Mouse (Mus musculus): Measurements from ENCODE around the gene Chml. TPM values are rescaled to one million over a fixed set of nuclear protein-coding genes. Genes with fewer than 3 reads are reported as not detected.

Chml gene
- polyA plus RNA-seq, 1 experiment: not detected

GRCm38 (mm10) chr1:175639072-175639471 is 53.6 kb downstream of the Chml start:
- H3K4me1 ChIP-seq (ENCODE audit: control insufficient read depth, insufficient read depth, low read length): no peaks in the 10 kb centered on the region
- 75% methylated on average over 7 of the region's 7 CpGs for WGBS
- TF ChIP-seq CTCF (IDR thresholded peaks at IDR 0.05; ENCODE audit: insufficient read depth, low read depth, low read length): no peak
- TF ChIP-seq POLR2A (IDR thresholded peaks at IDR 0.05; ENCODE audit: insufficient read depth, low read depth, low read length): no peak
- H3K27ac ChIP-seq (ENCODE audit: insufficient read depth, low read depth, low read length): no peak overlapping the region
- H3K4me3 ChIP-seq (ENCODE audit: insufficient read depth, low read depth, low read length): no peak overlapping the region

GRCm38 (mm10) chr1:175637677-175638076 is 55.0 kb downstream of the Chml start:
- H3K27ac ChIP-seq (ENCODE audit: insufficient read depth, low read depth, low read length): no peak overlapping the region
- 65% methylated on average over 7 of the region's 7 CpGs for WGBS
- H3K4me3 ChIP-seq (ENCODE audit: insufficient read depth, low read depth, low read length): no peak overlapping the region
- H3K4me1 ChIP-seq (ENCODE audit: control insufficient read depth, insufficient read depth, low read length): no peaks in the 10 kb centered on the region
- TF ChIP-seq CTCF (IDR thresholded peaks at IDR 0.05; ENCODE audit: insufficient read depth, low read depth, low read length) (no peak), POLR2A (IDR thresholded peaks at IDR 0.05; ENCODE audit: insufficient read depth, low read depth, low read length) (no peak)

- Histone ChIP-seq H3K4me3 (ENCODE audit: insufficient read depth, low read depth, low read length) (no peak overlapping the region), H3K4me1 (ENCODE audit: control insufficient read depth, insufficient read depth, low read length) (no peaks in the 10 kb centered on the region), H3K27ac (ENCODE audit: insufficient read depth, low read depth, low read length) (no peak overlapping the region)
- 98% methylated on average over 14 of the region's 14 CpGs for whole genome bisulfite sequencing
- TF ChIP-seq POLR2A (IDR thresholded peaks at IDR 0.05; ENCODE audit: insufficient read depth, low read depth, low read length): no peak
- no peak for TF ChIP-seq CTCF (IDR thresholded peaks at IDR 0.05; ENCODE audit: insufficient read depth, low read depth, low read length)
Measured at GRCm38 (mm10) chr1:175632470-175632869, 60.2 kb downstream of the Chml start.

Other genes starting within 250 kb of the Chml start
- 416 TPM in 1 of 2 replicates, not detected in the other for gene Rgs7, start 200.4 kb downstream of the Chml start, polyA plus RNA-seq (2012; ENCODE audit: insufficient read depth, insufficient read length, low replicate concordance, missing spikeins)
- gene Kmo, start 72.5 kb downstream of the Chml start, polyA plus RNA-seq (2012; ENCODE audit: insufficient read depth, insufficient read length, low replicate concordance, missing spikeins): not detected in 2 replicates
- gene Fh1, start 67.3 kb downstream of the Chml start, polyA plus RNA-seq (2012; ENCODE audit: insufficient read depth, insufficient read length, low replicate concordance, missing spikeins): not detected in 2 replicates
- gene Opn3, start 125 bp downstream of the Chml start, polyA plus RNA-seq (2012; ENCODE audit: insufficient read depth, insufficient read length, low replicate concordance, missing spikeins): not detected in 2 replicates
- not detected in 2 replicates for gene Wdr64, start 5.7 kb upstream of the Chml start, polyA plus RNA-seq (2012; ENCODE audit: insufficient read depth, insufficient read length, low replicate concordance, missing spikeins)
- gene Exo1, start 187.7 kb upstream of the Chml start, polyA plus RNA-seq (2012; ENCODE audit: insufficient read depth, insufficient read length, low replicate concordance, missing spikeins): not detected in 2 replicates
- gene Gm38100, start 227.4 kb upstream of the Chml start, polyA plus RNA-seq (2012; ENCODE audit: insufficient read depth, insufficient read length, low replicate concordance, missing spikeins): not detected in 2 replicates